15 mouse cellular contexts compared by ENCODE assay signal in genomic region chr5:115266340-115266739, GRCm38 (mm10). TPM values are rescaled to one million over a fixed set of nuclear protein-coding genes. Genes with fewer than 3 reads are reported as not detected.
DNase-seq lines count a peak whose midpoint lies in the region; ATAC-seq and TF ChIP-seq lines count a peak whose summit lies in the region.
"Had no signal": no experiment of that assay in that cellular context is flagged by ENCODE, and none has a peak within 500 bp of the region (broad histone marks: within the 10 kb centered on the region; RNA-seq: fewer than 3 reads in every experiment).

No protein-coding gene starts in this region.

- H3K4me3 ChIP-seq in embryonic facial prominence, embryonic 13.5 days = no peak overlapping the region
- H3K4me3 ChIP-seq in embryonic facial prominence, embryonic 10.5 days = no peak overlapping the region; the same call in 1 of the 2 replicates
- H3K4me3 ChIP-seq in hindbrain, embryonic 10.5 days = no peak overlapping the region
- H3K4me3 ChIP-seq in hindbrain, postnatal 0 days (ENCODE audit: low read length) = no peak overlapping the region
- no peak overlapping the region for H3K4me3 ChIP-seq in heart, postnatal 0 days (ENCODE audit: low read depth, low read length)
- H3K4me3 ChIP-seq in liver, embryonic 15.5 days (replicated peaks) = peak overlapping the region; percentile 99
- H3K4me3 ChIP-seq: embryonic facial prominence, embryonic 15.5 days; midbrain, embryonic 10.5 days had no signal

- H3K4me1 ChIP-seq in embryonic facial prominence, embryonic 13.5 days = peaks cover 37% of the 10 kb centered on the region
- peaks cover 29% of the 10 kb centered on the region for H3K4me1 ChIP-seq in embryonic facial prominence, embryonic 10.5 days
- H3K4me1 ChIP-seq in hindbrain, embryonic 10.5 days (replicated peaks) = peaks cover 31% of the 10 kb centered on the region
- H3K4me1 ChIP-seq in hindbrain, postnatal 0 days (ENCODE audit: insufficient read depth, low read length) = peaks cover 16% of the 10 kb centered on the region; the same call in 1 of the 2 replicates
- H3K4me1 ChIP-seq in heart, postnatal 0 days (ENCODE audit: control insufficient read depth, insufficient read depth) = peaks cover 49% of the 10 kb centered on the region
- H3K4me1 ChIP-seq in liver, embryonic 15.5 days (replicated peaks) = peaks cover 90% of the 10 kb centered on the region

- H3K9ac ChIP-seq in embryonic facial prominence, embryonic 13.5 days = 0 out of 2 replicates have a peak overlapping the region, but pooled peaks have one; percentile 44
- H3K9ac ChIP-seq in hindbrain, postnatal 0 days (replicated peaks; ENCODE audit: low read length) = no peak overlapping the region
- H3K9ac ChIP-seq in heart, postnatal 0 days (replicated peaks; ENCODE audit: low read depth, low read length) = no peak overlapping the region
- H3K9ac ChIP-seq in liver, embryonic 15.5 days = peak overlapping the region; percentile 54
- H3K9ac ChIP-seq: embryonic facial prominence, embryonic 15.5 days had no signal

- H3K27me3 ChIP-seq in embryonic facial prominence, embryonic 13.5 days = no peaks in the 10 kb centered on the region
- H3K27me3 ChIP-seq in embryonic facial prominence, embryonic 10.5 days (replicated peaks; ENCODE audit: low read depth, poor library complexity, severe bottlenecking) = no peaks in the 10 kb centered on the region
- no peaks in the 10 kb centered on the region for H3K27me3 ChIP-seq in hindbrain, embryonic 10.5 days (ENCODE audit: insufficient read depth, poor library complexity, severe bottlenecking)
- no peaks in the 10 kb centered on the region for H3K27me3 ChIP-seq in hindbrain, postnatal 0 days (ENCODE audit: insufficient read depth, low read length)
- no peaks in the 10 kb centered on the region for H3K27me3 ChIP-seq in heart, postnatal 0 days (ENCODE audit: control insufficient read depth, insufficient read depth, low read length)
- no peaks in the 10 kb centered on the region for H3K27me3 ChIP-seq in liver, embryonic 15.5 days
- H3K27me3 ChIP-seq: embryonic facial prominence, embryonic 15.5 days had no signal

- H3K36me3 ChIP-seq in embryonic facial prominence, embryonic 13.5 days = peaks cover 46% of the 10 kb centered on the region
- H3K36me3 ChIP-seq in embryonic facial prominence, embryonic 10.5 days (replicated peaks) = peaks cover 75% of the 10 kb centered on the region
- peaks cover 73% of the 10 kb centered on the region for H3K36me3 ChIP-seq in hindbrain, embryonic 10.5 days
- peaks cover 9% of the 10 kb centered on the region; the same call in 1 of the 2 replicates for H3K36me3 ChIP-seq in hindbrain, postnatal 0 days (ENCODE audit: insufficient read depth, low read length)
- H3K36me3 ChIP-seq in heart, postnatal 0 days (replicated peaks; ENCODE audit: control insufficient read depth, insufficient read depth, low read length) = peaks cover 9% of the 10 kb centered on the region; the same call in 1 of the 2 replicates
- peaks cover 78% of the 10 kb centered on the region for H3K36me3 ChIP-seq in liver, embryonic 15.5 days (replicated peaks)

- 87% methylated on average over 5 of the region's 5 CpGs for WGBS in embryonic facial prominence, embryonic 13.5 days
- 91% methylated on average over 5 of the region's 5 CpGs for WGBS in embryonic facial prominence, embryonic 10.5 days
- 93% methylated on average over 5 of the region's 5 CpGs for WGBS in hindbrain, embryonic 10.5 days
- WGBS in hindbrain, postnatal 0 days = 85% methylated on average over 5 of the region's 5 CpGs
- 72% methylated on average over 5 of the region's 5 CpGs for WGBS in heart, postnatal 0 days
- WGBS in liver, embryonic 15.5 days (ENCODE audit: insufficient replicate concordance) = 70% methylated on average over 5 of the region's 5 CpGs

- peak overlapping the region; percentile 3; the same call in 1 of the 2 replicates for H3K4me2 ChIP-seq in embryonic facial prominence, embryonic 13.5 days
- no peak overlapping the region for H3K4me2 ChIP-seq in hindbrain, postnatal 0 days (ENCODE audit: low read depth, low read length)
- no peak overlapping the region for H3K4me2 ChIP-seq in heart, postnatal 0 days (ENCODE audit: low read depth, low read length)
- H3K4me2 ChIP-seq in liver, embryonic 15.5 days = peak overlapping the region; percentile 80
- H3K4me2 ChIP-seq: embryonic facial prominence, embryonic 15.5 days had no signal

- TF ChIP-seq EP300 in heart, postnatal 0 days (IDR thresholded peaks at IDR 0.05; ENCODE audit: low read depth) = no peak

- no peaks in the 10 kb centered on the region for H3K9me3 ChIP-seq in embryonic facial prominence, embryonic 13.5 days
- H3K9me3 ChIP-seq in embryonic facial prominence, embryonic 10.5 days = no peaks in the 10 kb centered on the region
- no peaks in the 10 kb centered on the region for H3K9me3 ChIP-seq in hindbrain, embryonic 10.5 days
- H3K9me3 ChIP-seq in hindbrain, postnatal 0 days (ENCODE audit: low read length) = no peaks in the 10 kb centered on the region
- no peaks in the 10 kb centered on the region for H3K9me3 ChIP-seq in heart, postnatal 0 days (replicated peaks; ENCODE audit: control insufficient read depth, low read length)
- H3K9me3 ChIP-seq in liver, embryonic 15.5 days (replicated peaks) = no peaks in the 10 kb centered on the region
- H3K9me3 ChIP-seq: embryonic facial prominence, embryonic 15.5 days; midbrain, embryonic 10.5 days had no signal

- no peak for DNase-seq in embryonic facial prominence, embryonic 10.5 days (ENCODE audit: low spot score)
- no peak for DNase-seq in hindbrain, embryonic 10.5 days (ENCODE audit: low spot score)
- no peak for DNase-seq in hindbrain, postnatal 0 days (ENCODE audit: low spot score)
- DNase-seq in heart, postnatal 0 days (ENCODE audit: low spot score) = no peak
- no peak for DNase-seq in right cerebral cortex, postnatal 10 days (ENCODE audit: low spot score in 2 of 2)
- DNase-seq: adrenal gland, postnatal 14 days; gastrocnemius, postnatal 36 days; kidney, postnatal 36 days; layer of hippocampus, postnatal 36 days; lung, adult 18-20 months had no signal

- no peak for TF ChIP-seq CTCF in hindbrain, postnatal 0 days (IDR thresholded peaks at IDR 0.05; ENCODE audit: low read depth)
- no peak for TF ChIP-seq CTCF in heart, postnatal 0 days (IDR thresholded peaks at IDR 0.05; ENCODE audit: low read depth)

- no peak for ATAC-seq in embryonic facial prominence, embryonic 13.5 days (ENCODE audit: insufficient number of reproducible peaks, insufficient read depth, low FRiP score, low TSS enrichment, low read depth)
- ATAC-seq in hindbrain, postnatal 0 days = no peak
- no peak for ATAC-seq in heart, postnatal 0 days (ENCODE audit: insufficient read depth, low read depth)
- peak; percentile 53 for ATAC-seq in liver, embryonic 15.5 days (ENCODE audit: insufficient read depth)
- no peak; the same call in 1 of the 2 replicates for ATAC-seq in monocyte, adult 5-6 weeks (replicated peaks; ENCODE audit: insufficient number of reproducible peaks, low FRiP score, low TSS enrichment, poor library complexity, severe bottlenecking)

- no peak overlapping the region for H3K27ac ChIP-seq in embryonic facial prominence, embryonic 13.5 days
- no peak overlapping the region for H3K27ac ChIP-seq in embryonic facial prominence, embryonic 10.5 days (replicated peaks)
- H3K27ac ChIP-seq in hindbrain, embryonic 10.5 days = peak overlapping the region; percentile 6; the same call in 1 of the 2 replicates
- no peak overlapping the region for H3K27ac ChIP-seq in hindbrain, postnatal 0 days
- H3K27ac ChIP-seq in heart, postnatal 0 days (ENCODE audit: low read depth) = peak overlapping the region; percentile 76
- H3K27ac ChIP-seq in liver, embryonic 15.5 days (replicated peaks) = peak overlapping the region; percentile 100
- H3K27ac ChIP-seq: embryonic facial prominence, embryonic 15.5 days; midbrain, embryonic 10.5 days had no signal

RNA-seq across cellular contexts. Expression of gene Rnf10, which starts 6.4 kb away (rescaled TPM):
- polyA plus RNA-seq in embryonic facial prominence, embryonic 13.5 days (2015; fragmentation: Nextera tagmentation; extraction: Ambion mirVana) = 129 and 136 TPM in 2 replicates
- 129 and 138 TPM in 2 replicates for polyA plus RNA-seq in embryonic facial prominence, embryonic 10.5 days (2016; fragmentation: Nextera tagmentation; extraction: Ambion mirVana)
- polyA plus RNA-seq in hindbrain, embryonic 10.5 days (2016; fragmentation: Nextera tagmentation; extraction: Ambion mirVana) = 132 and 172 TPM in 2 replicates
- 108 and 112 TPM in 2 replicates for total RNA-seq in hindbrain, postnatal 0 days (2014; rRNA removed)
- polyA plus RNA-seq in hindbrain, postnatal 0 days (2015; fragmentation: Nextera tagmentation; extraction: Ambion mirVana) = 141 and 145 TPM in 2 replicates
- total RNA-seq in heart, postnatal 0 days (2014; rRNA removed; ENCODE audit: low replicate concordance) = 76.0 and 82.4 TPM in 2 replicates
- 104 and 105 TPM in 2 replicates for polyA plus RNA-seq in heart, postnatal 0 days (2015; fragmentation: Nextera tagmentation; extraction: Ambion mirVana)
- 146 and 173 TPM in 2 replicates for polyA plus RNA-seq in liver, embryonic 15.5 days (2015; fragmentation: Nextera tagmentation; extraction: Ambion mirVana)
- 58.1 to 134 TPM (median 61.2 TPM) in 3 replicates for total RNA-seq in monocyte, adult 5-6 weeks (2017)

RNA-seq across cellular contexts. Expression of gene Coq5, which starts 13.1 kb away (rescaled TPM):
- polyA plus RNA-seq in embryonic facial prominence, embryonic 13.5 days (2015; fragmentation: Nextera tagmentation; extraction: Ambion mirVana) = 42.5 and 43.2 TPM in 2 replicates
- 52.2 and 55.9 TPM in 2 replicates for polyA plus RNA-seq in embryonic facial prominence, embryonic 10.5 days (2016; fragmentation: Nextera tagmentation; extraction: Ambion mirVana)
- polyA plus RNA-seq in hindbrain, embryonic 10.5 days (2016; fragmentation: Nextera tagmentation; extraction: Ambion mirVana) = 49.6 and 55.1 TPM in 2 replicates
- total RNA-seq in hindbrain, postnatal 0 days (2014; rRNA removed) = 30.5 and 31.4 TPM in 2 replicates
- polyA plus RNA-seq in hindbrain, postnatal 0 days (2015; fragmentation: Nextera tagmentation; extraction: Ambion mirVana) = 47.1 and 47.5 TPM in 2 replicates
- 74.1 and 82.7 TPM in 2 replicates for total RNA-seq in heart, postnatal 0 days (2014; rRNA removed; ENCODE audit: low replicate concordance)
- polyA plus RNA-seq in heart, postnatal 0 days (2015; fragmentation: Nextera tagmentation; extraction: Ambion mirVana) = 111 and 116 TPM in 2 replicates
- polyA plus RNA-seq in liver, embryonic 15.5 days (2015; fragmentation: Nextera tagmentation; extraction: Ambion mirVana) = 27.5 and 28.4 TPM in 2 replicates
- total RNA-seq in monocyte, adult 5-6 weeks (2017) = 41.4 to 45.3 TPM (median 44.4 TPM) in 3 replicates

RNA-seq across cellular contexts. Expression of gene Pop5, which starts 30.7 kb away (rescaled TPM):
- polyA plus RNA-seq in embryonic facial prominence, embryonic 13.5 days (2015; fragmentation: Nextera tagmentation; extraction: Ambion mirVana) = 83.5 and 88.1 TPM in 2 replicates
- 114 and 122 TPM in 2 replicates for polyA plus RNA-seq in embryonic facial prominence, embryonic 10.5 days (2016; fragmentation: Nextera tagmentation; extraction: Ambion mirVana)
- 104 and 114 TPM in 2 replicates for polyA plus RNA-seq in hindbrain, embryonic 10.5 days (2016; fragmentation: Nextera tagmentation; extraction: Ambion mirVana)
- total RNA-seq in hindbrain, postnatal 0 days (2014; rRNA removed) = 28.8 and 55.6 TPM in 2 replicates
- polyA plus RNA-seq in hindbrain, postnatal 0 days (2015; fragmentation: Nextera tagmentation; extraction: Ambion mirVana) = 99.1 and 99.3 TPM in 2 replicates
- total RNA-seq in heart, postnatal 0 days (2014; rRNA removed; ENCODE audit: low replicate concordance) = 41.1 and 71.6 TPM in 2 replicates
- 57.9 and 65.9 TPM in 2 replicates for polyA plus RNA-seq in heart, postnatal 0 days (2015; fragmentation: Nextera tagmentation; extraction: Ambion mirVana)
- polyA plus RNA-seq in liver, embryonic 15.5 days (2015; fragmentation: Nextera tagmentation; extraction: Ambion mirVana) = 84.0 and 88.1 TPM in 2 replicates
- total RNA-seq in monocyte, adult 5-6 weeks (2017) = 57.1 to 85.3 TPM (median 81.5 TPM) in 3 replicates

RNA-seq across cellular contexts. Expression of gene Dynll1, which starts 34.5 kb away (rescaled TPM):
- polyA plus RNA-seq in embryonic facial prominence, embryonic 13.5 days (2015; fragmentation: Nextera tagmentation; extraction: Ambion mirVana) = 1,732 and 1,829 TPM in 2 replicates
- polyA plus RNA-seq in embryonic facial prominence, embryonic 10.5 days (2016; fragmentation: Nextera tagmentation; extraction: Ambion mirVana) = 1,787 and 1,839 TPM in 2 replicates
- 1,684 and 1,740 TPM in 2 replicates for polyA plus RNA-seq in hindbrain, embryonic 10.5 days (2016; fragmentation: Nextera tagmentation; extraction: Ambion mirVana)
- total RNA-seq in hindbrain, postnatal 0 days (2014; rRNA removed) = 184 and 239 TPM in 2 replicates
- polyA plus RNA-seq in hindbrain, postnatal 0 days (2015; fragmentation: Nextera tagmentation; extraction: Ambion mirVana) = 1,016 and 1,030 TPM in 2 replicates
- 164 and 224 TPM in 2 replicates for total RNA-seq in heart, postnatal 0 days (2014; rRNA removed; ENCODE audit: low replicate concordance)
- 615 and 804 TPM in 2 replicates for polyA plus RNA-seq in heart, postnatal 0 days (2015; fragmentation: Nextera tagmentation; extraction: Ambion mirVana)
- polyA plus RNA-seq in liver, embryonic 15.5 days (2015; fragmentation: Nextera tagmentation; extraction: Ambion mirVana) = 525 and 554 TPM in 2 replicates
- 110 to 176 TPM (median 141 TPM) in 3 replicates for total RNA-seq in monocyte, adult 5-6 weeks (2017)

Comparison
In these comparisons a context has a peak if more than half of its experiments do, and no peak if none do; other contexts are left out.
1. H3K27ac ChIP-seq: peak in hindbrain, embryonic 10.5 days (single experiment), heart, postnatal 0 days (single experiment) and liver, embryonic 15.5 days (single experiment); none in embryonic facial prominence, embryonic 13.5 days (single experiment), embryonic facial prominence, embryonic 10.5 days (single experiment) and hindbrain, postnatal 0 days (single experiment).
2. H3K4me2 ChIP-seq: peak in embryonic facial prominence, embryonic 13.5 days (single experiment) and liver, embryonic 15.5 days (single experiment); none in hindbrain, postnatal 0 days (single experiment) and heart, postnatal 0 days (single experiment).
3. H3K9ac ChIP-seq: peak in embryonic facial prominence, embryonic 13.5 days (single experiment) and liver, embryonic 15.5 days (single experiment); none in hindbrain, postnatal 0 days (single experiment) and heart, postnatal 0 days (single experiment).